Mouse (Mus musculus): Measurements from ENCODE around the gene Cadm1. TPM values are rescaled to one million over a fixed set of nuclear protein-coding genes. Genes with fewer than 3 reads are reported as not detected.

Cadm1 gene
- total RNA-seq, 2 experiments from 2014 or later, result 3.3 to 4.8 TPM

DNA sequence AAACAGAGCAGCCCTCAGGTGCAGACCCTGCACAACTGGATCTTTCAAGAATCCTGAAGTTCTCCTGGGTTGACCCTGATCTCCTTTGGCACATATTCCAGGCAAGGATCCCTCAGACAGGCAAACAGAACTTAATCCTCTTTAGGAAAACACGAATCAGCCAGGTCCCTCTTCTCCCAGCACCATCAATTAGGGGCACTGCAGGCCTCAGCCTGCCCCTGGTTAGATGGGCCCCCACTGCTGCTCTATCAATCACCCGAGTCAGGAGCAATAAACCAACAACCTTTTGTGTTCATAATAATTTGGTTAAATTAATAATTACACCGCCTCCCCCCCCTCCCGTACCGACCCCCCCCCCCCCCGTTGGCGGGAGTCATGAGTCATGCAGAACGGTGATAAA is 308.2 kb downstream of the Cadm1 start:
- intact Hi-C loops (cut with DNase I; ENCODE audit: low total_unique reads), result no loop called here
- no peak for DNase-seq

DNA sequence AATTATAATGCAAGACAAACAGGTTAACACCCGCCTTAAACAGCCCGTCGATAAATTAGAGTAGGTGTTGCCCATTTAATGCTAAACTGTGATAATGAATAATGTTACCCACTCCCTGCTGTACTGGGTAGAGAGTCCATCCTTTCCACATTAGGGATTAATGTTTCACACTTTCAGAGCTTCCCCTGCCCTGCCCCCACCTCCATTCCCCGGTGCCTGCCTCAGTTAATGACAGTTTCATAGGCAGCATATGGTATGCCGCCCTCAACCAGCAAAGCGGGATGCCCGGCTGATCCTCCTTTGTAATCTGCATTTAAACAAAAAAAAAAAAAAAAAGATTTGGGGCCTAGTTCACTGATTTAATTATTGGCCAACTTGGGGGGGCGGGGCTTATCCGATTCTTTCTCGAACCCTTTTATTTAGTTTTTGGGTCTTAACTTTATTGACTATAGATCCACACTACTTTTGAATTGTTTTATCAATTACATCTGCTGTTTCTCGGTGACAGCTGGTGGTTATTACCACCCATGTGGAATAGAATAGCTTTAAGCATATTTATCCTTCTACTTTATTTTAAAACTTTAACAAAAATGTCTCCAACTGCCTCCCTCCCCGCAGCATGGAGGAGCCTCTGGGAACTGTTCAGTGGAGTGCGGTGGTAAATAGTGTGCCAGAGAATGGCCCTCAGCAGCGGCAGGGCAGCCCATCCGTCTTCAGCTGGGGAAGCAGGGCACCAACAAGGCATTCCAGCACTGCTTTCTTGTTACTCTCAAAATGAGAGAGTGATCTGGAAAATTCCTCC is 309.1 kb downstream of the Cadm1 start:
- no peak for DNase-seq
- intact Hi-C loops (cut with DNase I; ENCODE audit: low total_unique reads), result no loop called here

DNA sequence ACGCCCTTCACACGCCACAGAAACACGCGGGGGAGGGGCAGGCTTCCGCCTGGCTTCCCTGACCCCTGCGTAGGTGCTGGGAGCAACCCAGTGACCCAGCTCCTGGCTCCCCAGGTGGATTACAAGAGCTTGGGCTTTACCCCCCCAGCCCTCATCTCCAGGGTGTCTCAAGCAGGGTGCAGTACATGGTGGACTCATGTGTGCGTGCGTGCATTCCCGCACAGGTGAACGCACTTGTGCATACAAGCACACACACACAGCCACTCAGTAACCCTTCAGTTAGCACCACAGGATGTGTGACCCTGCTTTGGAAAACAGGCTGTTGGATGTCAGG is 309.7 kb downstream of the Cadm1 start:
- intact Hi-C loops (cut with DNase I; ENCODE audit: low total_unique reads), result no loop called here

DNA sequence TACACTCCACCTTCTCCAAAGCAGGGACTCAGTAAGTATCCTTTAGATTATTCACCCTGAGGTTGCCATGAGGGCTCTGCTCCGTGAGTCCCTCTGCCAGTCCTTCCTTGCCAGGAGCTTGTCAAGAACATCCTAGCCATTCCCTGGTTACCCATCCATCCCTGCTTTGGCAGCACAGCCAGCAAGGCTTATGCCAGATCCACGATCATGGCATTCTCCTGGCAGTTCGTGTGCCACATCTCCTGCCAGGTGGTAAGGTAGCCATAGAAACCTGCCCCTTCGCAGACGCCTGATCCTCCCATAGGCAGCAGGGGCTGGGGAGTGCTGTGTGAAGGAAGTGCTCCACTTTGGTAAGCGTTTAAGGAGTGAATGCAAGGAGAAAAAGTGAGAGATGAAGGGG is 313.4 kb downstream of the Cadm1 start:
- DNase-seq, result no peak
- intact Hi-C loops (cut with DNase I; ENCODE audit: low total_unique reads), result no loop called here

More for the DNA sequence above, 309.7 kb downstream of the Cadm1 start:
- no peak for DNase-seq

DNA sequence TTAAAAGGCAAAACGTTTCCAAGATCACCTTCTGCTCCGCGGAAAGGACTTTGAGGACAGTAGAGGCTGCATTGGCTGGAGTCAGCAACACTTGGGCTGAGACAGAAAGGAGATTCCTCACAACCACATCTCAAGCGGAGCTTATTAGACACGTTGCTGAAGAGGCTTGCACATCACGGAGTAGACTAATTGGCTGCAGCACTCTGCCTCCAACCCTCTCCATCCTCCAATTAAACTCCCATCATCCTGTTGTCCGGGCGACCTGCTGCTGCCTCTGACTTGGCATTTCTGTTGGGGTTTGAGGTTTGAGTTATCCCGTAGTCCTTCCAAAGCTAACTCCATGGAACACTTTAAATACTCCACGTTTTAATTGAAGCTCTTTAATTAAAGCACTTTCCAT is 316.3 kb downstream of the Cadm1 start:
- intact Hi-C loops (cut with DNase I; ENCODE audit: low total_unique reads), result no loop called here
- DNase-seq, result no peak

DNA sequence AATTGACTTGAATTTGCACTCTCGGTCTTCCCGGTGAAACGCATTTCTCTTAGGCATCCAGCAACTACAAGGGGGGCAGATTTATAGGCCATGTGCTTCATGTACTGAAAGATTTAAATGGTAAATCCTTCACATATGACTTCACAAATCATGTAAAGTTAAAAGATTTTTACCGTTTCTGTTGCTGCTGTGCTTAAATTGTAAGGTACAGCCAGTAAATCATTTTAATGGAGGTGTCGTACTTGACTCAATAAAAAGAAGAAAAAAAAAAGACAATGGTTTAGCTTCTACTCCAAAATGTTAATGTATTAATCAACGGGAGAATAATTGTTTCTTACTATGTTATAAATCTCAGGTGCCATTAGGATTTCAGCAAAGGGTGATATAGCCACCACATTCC is 317.0 kb downstream of the Cadm1 start:
- intact Hi-C loops (cut with DNase I; ENCODE audit: low total_unique reads), result no loop called here
- no peak for DNase-seq

DNA sequence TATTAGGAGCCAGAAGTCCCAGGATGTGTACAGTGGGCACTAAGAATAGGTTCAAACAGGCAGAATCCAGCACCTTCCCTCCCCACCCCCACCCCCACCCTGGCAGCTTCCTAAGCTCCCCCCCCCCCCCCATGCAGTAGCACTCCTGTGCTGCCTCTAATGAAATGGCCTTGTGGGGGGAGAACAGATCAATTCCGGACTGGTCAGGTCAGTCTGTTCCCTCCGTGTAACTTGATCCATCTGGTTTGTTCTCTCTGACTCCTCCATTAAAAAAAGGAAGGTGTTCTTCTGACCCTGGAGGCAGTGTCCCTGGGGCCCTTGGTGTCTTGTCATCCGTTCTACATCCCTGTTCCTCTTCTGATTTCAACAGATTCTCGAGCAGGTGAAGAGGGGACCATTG is 317.8 kb downstream of the Cadm1 start:
- no peak for DNase-seq
- intact Hi-C loops (cut with DNase I; ENCODE audit: low total_unique reads), result no loop called here

DNA sequence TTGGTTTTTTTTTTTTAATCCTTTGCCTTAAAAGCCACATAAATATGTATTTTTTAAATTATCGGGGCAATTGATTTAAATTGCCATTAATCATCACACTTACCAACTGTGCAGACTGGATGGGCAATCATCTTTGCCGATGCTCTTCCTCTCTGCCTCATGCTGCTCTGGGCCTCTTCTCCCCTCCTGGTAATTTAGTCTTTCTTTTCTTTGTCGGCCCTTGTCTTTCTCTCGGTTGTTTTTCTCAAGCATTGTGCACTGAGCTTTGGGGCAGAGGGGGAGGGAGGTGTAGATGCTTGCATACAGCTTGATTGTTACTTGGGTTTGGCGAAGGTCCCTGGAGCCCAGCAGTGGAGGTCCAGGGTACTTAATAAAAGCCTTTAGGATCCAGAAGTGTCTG is 318.8 kb downstream of the Cadm1 start:
- intact Hi-C loops (cut with DNase I; ENCODE audit: low total_unique reads), result no loop called here

DNA sequence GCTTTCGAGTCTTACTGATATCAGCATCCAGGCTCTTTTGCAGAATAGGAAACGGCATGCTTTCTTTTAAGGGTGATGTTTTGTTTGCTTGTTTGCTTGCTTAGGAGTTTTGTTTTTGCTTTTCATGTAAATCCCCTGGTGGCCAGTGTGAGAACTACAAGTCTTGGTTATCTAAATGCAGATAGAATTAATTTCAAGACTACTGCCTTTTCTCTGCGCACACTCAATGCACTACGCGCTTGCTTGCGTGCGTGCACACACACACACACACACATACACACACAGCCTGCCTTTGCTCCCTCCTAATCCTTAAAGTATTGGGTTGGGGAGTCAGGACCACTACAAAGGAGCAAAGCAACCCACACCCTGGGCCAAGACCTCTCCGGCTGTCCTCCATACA is 326.3 kb downstream of the Cadm1 start:
- DNase-seq, result no peak
- intact Hi-C loops (cut with DNase I; ENCODE audit: low total_unique reads), result no loop called here

More for the DNA sequence above, 318.8 kb downstream of the Cadm1 start:
- no peak for DNase-seq

DNA sequence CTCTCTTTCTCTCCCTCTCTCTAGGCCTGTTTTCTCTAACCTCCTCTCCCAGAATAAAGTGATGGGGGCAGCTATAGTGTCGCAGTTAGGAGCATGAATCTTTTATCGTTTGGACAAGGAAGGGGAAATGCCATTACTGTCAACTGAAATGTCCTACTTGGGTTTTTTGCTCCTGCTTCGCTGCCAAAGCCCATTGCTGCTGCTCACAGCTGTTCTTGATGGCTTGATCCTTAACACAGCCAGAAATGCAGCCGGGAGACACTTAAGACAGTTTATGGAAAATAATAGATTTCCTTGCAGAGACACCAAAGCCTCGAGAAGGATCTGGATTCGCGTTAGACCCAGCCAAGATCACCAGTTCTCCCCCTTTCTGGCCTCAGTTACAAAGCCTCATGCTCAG is 327.3 kb downstream of the Cadm1 start:
- intact Hi-C loops (cut with DNase I; ENCODE audit: low total_unique reads), result no loop called here

DNA sequence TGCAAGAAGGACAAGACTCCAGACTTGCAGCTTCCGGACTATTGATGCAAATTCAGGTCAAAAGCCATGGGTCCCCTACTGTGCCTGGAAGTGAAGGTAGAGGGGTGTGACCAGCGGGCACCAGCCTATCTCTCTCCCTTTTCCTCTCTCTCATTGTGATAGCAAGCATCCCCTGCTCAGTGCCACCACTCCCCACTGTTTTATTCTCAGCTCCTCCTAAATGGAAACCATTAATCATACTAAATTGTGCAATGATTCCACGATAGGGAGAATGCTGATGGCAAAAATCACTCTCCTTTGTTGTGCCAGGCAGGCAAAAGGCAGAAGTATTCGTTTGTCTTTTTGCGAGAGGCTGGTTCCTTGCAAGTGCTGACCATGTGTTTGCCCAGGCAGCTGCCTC is 328.2 kb downstream of the Cadm1 start:
- no peak for DNase-seq
- intact Hi-C loops (cut with DNase I; ENCODE audit: low total_unique reads), result no loop called here

More for the DNA sequence above, 327.3 kb downstream of the Cadm1 start:
- DNase-seq, result no peak

DNA sequence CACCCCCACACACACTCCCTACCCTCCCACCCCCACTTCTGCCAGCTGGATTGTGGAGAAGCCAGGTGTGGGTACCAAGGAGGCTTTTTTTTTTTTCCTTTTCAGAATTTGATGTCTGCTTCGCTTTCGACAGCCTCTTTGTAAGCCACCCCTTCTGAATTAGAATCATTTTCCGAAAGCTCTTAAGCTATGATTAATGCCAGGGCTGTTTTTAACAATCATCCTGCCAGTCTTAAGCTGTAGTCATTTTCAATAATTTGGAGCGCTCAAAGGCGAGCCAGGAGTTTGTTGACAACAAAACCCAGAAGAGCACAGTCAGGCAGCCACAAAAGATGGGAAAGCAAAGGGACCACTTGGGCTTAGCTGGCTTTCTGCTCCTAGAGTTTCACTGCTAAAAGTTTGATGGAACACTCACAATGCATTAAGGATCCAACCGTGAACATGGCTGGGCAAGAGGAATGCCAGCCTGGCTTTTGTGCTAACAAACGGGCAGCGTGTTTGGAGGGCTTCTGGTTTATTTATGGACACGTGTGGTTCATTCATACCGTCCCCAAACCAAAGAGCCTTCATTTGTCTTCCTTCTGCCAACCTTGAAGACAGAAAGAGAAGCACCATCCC is 328.9 kb downstream of the Cadm1 start:
- DNase-seq, result no peak
- intact Hi-C loops (cut with DNase I; ENCODE audit: low total_unique reads), result no loop called here

DNA sequence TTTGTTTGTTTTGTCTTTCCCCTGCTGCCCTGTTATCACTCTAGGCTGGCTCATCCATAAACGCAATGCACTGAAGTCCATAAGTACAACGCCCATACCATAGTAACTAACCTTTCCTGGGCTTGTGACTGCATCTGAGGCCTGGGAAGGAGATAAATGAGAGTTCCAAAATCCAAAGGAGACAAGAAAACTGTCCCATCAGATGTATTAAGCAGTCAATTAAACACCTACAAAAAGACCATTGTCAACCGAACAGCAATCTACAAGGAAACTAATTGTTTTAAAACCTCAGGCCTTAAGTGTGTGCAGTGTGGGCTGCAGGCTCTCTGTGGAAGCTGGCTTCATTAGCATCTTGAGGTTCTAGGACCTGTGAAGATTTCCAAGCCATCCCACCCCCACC is 331.0 kb downstream of the Cadm1 start:
- DNase-seq, result no peak
- intact Hi-C loops (cut with DNase I; ENCODE audit: low total_unique reads), result no loop called here

DNA sequence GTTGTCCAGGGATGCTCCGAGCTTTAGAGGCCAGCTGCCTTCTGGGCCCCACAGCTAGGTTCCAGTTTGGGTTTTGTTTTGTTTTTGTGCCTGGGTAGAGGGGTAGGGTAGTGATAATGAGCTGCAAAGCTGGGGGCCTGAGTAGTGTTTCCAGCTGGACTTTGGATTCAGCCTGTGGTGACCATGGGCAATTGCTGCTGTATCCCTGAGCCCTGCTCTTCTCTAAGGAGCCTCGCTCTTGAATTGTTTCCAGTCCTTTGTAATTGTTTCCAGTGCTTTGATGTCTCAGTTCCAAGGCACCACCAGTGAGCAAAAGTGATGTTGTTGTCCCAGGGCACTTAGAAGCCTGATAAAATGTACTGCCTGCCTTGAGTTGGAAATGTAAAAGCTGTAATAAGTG is 331.8 kb downstream of the Cadm1 start:
- DNase-seq, result no peak
- intact Hi-C loops (cut with DNase I; ENCODE audit: low total_unique reads), result no loop called here

DNA sequence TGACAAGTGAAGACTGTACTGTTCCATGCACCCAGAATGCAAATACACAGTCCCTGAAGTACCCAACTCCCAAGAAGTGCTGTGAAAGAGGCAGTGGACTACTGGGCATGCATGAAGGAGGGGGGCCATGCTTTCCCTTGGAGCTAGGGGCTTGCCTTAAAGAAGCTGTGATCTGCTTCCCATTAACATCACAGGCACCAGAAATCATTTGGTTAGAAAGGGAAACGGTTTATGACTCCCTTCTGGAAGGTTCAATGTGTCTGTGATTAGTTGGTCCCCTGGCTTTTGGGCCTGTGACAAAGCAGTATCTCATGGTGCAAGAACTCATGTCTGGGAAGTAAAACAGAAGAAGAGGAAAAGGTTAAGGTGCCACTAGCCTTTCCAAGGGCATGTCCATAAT is 336.0 kb downstream of the Cadm1 start:
- DNase-seq, result no peak
- intact Hi-C loops (cut with DNase I; ENCODE audit: low total_unique reads), result no loop called here

DNA sequence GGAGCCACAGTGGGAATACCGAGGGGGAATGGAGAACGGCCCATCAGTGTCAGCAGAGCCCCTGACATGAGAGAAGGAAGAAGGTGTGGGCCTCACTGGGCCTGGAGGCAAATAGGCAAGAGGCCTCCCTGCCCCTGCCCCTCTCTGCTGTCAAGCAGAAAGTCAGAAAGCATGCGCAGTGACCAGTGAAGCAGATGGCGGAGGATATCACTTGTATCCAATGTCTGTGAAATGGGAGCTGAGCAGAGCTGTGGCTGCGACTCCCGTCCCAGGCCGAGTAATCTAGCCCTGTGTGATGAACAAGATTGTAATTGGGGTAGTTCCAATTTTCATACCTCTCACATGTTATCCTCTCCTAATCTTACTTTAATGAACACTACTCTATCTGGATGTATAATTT is 337.5 kb downstream of the Cadm1 start:
- DNase-seq, result no peak
- intact Hi-C loops (cut with DNase I; ENCODE audit: low total_unique reads), result no loop called here

DNA sequence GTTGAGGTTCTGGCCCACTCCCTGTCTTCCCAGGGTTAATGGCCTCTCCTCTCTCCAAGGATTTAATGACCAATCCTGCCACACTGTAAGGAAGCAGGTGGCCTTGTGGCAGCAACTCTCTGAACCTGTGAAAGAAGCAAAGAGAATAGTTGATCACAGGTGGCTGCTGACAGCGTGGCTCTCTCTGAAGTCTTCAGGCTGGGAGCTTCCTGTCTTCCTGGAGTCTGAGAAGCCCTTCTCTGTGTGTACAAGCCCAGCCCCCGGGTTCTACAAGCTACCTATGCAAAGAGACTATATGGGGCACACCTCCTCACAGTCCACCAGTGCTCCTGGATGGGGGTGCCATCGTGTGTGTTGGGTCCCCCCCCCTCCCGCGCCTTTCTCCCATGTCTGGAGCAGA is 339.7 kb downstream of the Cadm1 start:
- no peak for DNase-seq
- intact Hi-C loops (cut with DNase I; ENCODE audit: low total_unique reads), result no loop called here

DNA sequence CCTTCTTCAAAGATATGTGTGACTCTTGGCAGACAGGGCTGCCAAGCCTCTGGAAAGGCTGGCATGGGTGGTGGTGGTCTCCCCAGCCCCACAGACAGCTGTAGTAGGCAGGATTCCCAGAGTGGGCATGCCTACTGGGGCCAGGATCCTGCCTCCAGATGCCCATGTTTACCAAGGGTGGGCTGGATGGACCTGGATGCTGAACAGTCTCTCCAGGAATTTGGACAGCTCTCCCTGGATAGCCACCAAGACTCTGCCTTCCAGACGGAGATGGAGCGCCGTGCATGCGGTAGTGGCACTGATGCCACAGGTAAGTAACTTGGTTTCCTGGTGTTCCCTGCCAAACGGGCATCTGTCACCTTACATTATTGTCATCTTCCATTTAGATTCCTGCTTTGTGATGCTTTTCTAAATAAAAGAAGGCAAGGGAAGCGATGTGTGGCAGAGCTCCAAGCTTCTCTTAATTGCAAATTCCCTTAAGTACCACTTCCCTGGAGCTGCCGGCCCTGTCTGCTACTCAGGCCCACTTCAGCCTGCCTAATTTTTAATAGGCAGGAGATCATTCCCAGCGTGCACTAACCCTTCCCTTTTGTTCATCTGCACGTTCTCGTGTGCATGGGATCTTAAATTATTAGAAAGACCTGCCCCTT is 346.7 kb downstream of the Cadm1 start:
- intact Hi-C loops (cut with DNase I; ENCODE audit: low total_unique reads), result no loop called here
- DNase-seq, result no peak

DNA sequence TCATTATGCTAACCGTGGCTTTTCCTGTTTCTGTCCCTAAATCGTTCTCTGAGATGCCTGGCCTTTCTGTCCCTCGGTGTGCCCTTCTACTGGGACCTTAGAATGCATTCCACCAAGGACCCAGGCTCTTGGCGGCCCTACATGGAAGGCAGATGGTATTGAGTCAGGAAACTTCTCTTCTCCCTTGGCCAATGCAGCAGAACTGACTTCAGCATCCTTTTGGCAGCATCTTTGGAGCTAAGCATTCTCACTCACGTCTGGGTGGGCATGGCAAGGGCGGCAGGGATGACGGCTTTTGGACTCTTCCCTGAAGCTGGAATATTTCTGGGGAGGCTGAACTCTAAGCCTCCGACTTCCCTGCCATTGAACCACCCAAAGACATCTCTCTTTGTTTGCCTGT is 350.2 kb downstream of the Cadm1 start:
- DNase-seq, result no peak
- intact Hi-C loops (cut with DNase I; ENCODE audit: low total_unique reads), result no loop called here

DNA sequence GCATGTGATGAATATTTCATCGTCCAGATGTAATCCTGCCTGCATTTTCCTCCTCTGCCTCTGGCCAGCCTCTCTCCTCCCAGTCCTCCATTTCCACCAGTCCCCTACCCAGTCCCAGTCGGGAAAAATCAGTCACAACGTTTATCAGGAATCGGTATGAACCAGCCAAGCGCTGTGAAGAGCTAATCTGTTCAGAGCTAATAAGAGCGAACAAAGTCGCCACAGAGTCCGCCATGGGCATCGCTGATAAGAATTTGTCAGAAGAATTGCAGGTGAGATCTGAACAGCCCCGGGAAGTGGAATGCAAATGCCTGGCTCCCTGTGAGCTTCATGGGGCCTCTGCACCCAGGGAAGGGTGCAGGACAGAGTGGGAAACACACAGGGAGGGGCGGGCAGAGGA is 352.4 kb downstream of the Cadm1 start:
- intact Hi-C loops (cut with DNase I; ENCODE audit: low total_unique reads), result no loop called here

DNA sequence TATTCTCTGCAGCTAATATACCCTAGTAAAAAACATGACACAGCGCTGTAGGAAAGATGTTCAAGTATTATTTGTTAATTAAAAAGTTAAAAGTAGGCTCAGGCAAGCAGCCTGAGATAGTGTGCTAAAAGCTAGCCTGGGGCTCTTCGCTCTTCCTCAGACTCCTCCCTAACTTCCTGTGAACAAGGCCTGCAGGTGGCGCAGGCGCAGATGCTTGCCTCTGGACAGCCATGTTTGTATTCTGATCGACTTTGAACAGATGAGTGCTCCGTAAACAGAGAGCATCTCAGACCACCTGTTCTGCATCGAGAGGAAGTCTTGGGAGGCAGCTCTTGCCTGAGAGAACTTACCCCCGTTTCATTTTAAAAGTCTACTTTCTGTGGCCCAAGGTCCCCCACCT is 361.7 kb downstream of the Cadm1 start:
- no peak for DNase-seq
- intact Hi-C loops (cut with DNase I; ENCODE audit: low total_unique reads), result no loop called here

More for the DNA sequence above, 352.4 kb downstream of the Cadm1 start:
- no peak for DNase-seq

Measured in gastrocnemius, postnatal 14 days (tissue).